Mouse (Mus musculus) liver, postnatal 0 days (tissue): ENCODE results near the gene Cope.
A peak's percentile ranks its signal among the peaks of the same experiment; 100 is the strongest.

Source experiments
- CTCF ChIP-seq: sonication (generic); IDR thresholded peaks from 2 replicates; pipeline ENCODE4 v1.5.1; 2016; ENCODE audit warnings: antibody characterized with exemption, low read depth
- EP300 ChIP-seq: IDR thresholded peaks from 2 replicates; pipeline ENCODE4 v1.6.1; 2016; ENCODE audit warnings: antibody characterized with exemption, low read depth, mild to moderate bottlenecking

DNA sequence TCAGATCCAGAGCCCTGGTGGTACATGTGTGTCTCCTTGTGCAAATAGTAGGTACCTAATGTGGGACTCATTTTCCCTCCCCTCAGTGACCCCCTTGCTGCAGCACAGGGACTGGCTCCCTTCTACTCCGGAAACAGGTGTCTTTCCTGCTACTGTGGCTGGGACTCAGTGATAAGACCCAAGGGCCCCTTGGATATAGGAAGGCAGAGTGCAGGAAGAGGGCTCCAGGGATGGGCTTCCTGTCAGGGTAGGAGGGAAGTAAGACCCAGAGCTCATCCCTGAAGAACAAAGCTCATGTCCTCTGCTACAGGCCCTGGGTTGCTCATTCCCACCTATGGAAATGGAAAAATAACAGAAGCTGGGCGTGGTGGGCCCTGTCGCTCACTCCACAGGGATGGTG lies 25.8 kb upstream of the Cope start:
- TF ChIP-seq CTCF, result no peak
- peak; percentile 59 for TF ChIP-seq EP300
